Mouse (Mus musculus): ENCODE measurements at regions not wholly inside any gene's neighbourhood (a gene's known extent, or its start where the extent isn't known, plus 50 kb on each side); places are given as distances from the start of the nearest gene placed in this dataset.

DNA sequence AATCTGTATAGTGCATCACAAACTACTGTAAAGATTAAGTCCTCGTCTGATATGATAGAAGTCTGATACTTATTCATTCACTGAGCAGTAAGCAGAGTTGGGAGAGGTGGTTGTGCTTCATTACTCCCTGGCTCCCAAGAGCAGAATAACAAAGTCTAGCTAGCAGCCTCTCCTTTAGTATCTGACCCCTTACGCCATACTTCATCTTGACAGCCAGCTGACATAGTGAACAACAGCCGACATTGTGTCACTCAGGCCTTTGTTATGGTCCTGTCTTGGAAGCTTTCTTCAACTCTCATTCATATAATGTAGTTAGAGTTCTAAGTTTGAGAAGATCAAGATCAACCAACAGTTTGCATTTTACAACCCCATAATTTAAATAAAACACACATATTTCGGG is 1436.3 kb upstream of the Tenm4 start:
- no peak overlapping the region for H3K4me3 ChIP-seq (ENCODE audit: low read length)
- H3K27me3 ChIP-seq (ENCODE audit: insufficient read depth, low read length), result no peaks in the 10 kb centered on the region
- no peak for TF ChIP-seq CTCF (IDR thresholded peaks at IDR 0.05; ENCODE audit: low read depth)
- H3K27ac ChIP-seq, result no peak overlapping the region
- H3K4me1 ChIP-seq (ENCODE audit: insufficient read depth, low read length), result no peaks in the 10 kb centered on the region
- no peaks in the 10 kb centered on the region for H3K36me3 ChIP-seq (ENCODE audit: insufficient read depth, low read length)
- DNase-seq (ENCODE audit: low spot score) (no peak), ATAC-seq (no peak)
- 58% methylated on average over 4 of the region's 4 CpGs for WGBS
- no peaks in the 10 kb centered on the region for H3K9me3 ChIP-seq (ENCODE audit: low read length)
- H3K9ac ChIP-seq (replicated peaks; ENCODE audit: low read length), result no peak overlapping the region
- no peak overlapping the region for H3K4me2 ChIP-seq (ENCODE audit: low read depth, low read length)
